In the genomic region with DNA sequence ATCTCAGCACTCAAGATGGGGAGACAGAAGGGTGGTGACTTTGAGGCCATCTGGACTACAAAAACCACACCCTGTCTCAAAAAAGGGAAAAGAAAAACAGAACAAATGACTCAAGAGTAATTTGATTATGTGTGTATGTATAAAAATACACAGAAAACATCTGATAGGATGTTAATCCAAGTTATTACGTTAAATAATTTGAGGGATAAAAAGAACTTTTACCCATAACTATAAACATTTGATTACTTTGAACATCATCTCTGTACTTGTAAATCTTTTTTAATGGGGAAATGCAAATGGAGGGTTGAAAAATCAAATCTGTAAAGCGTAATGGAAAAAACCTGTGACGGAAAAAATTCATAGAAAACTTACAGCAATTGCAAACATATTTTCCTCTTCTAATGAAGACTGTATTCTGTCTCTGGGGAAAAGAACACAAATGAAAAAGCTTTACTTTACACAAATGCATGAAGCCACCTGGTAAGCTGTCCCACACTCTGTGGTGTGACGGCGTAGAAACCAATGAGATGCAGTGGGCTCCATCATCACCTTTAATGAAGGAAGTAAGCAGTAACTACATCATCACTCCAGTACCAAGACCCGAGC, we compare ENCODE assay signal across 21 mouse cellular contexts.
"Had no signal": no experiment of that assay in that cellular context is flagged by ENCODE, and none has a peak within 500 bp of the region (broad histone marks: within the 10 kb centered on the region; RNA-seq: fewer than 3 reads in every experiment).

No protein-coding gene starts in this region.

- H3K9ac ChIP-seq: lung, embryonic 14.5 days; midbrain, embryonic 13.5 days; midbrain, embryonic 15.5 days; neural tube, embryonic 13.5 days; neural tube, embryonic 15.5 days; stomach, embryonic 15.5 days had no signal

- H3K9me3 ChIP-seq: megakaryocyte, embryonic 14.5 days; midbrain, embryonic 13.5 days; midbrain, embryonic 15.5 days; neural tube, embryonic 13.5 days; neural tube, embryonic 15.5 days; stomach, embryonic 15.5 days had no signal

- ATAC-seq: midbrain, embryonic 13.5 days; midbrain, embryonic 15.5 days had no signal

- H3K27ac ChIP-seq: midbrain, embryonic 13.5 days; midbrain, embryonic 15.5 days; neural tube, embryonic 13.5 days; neural tube, embryonic 15.5 days; stomach, embryonic 15.5 days; stomach, postnatal 0 days had no signal

- H3K4me2 ChIP-seq: lung, embryonic 14.5 days; midbrain, embryonic 11.5 days; midbrain, embryonic 13.5 days; midbrain, embryonic 15.5 days; neural tube, embryonic 13.5 days; neural tube, embryonic 15.5 days; stomach, embryonic 15.5 days had no signal

- H3K27me3 ChIP-seq: megakaryocyte, embryonic 14.5 days; midbrain, embryonic 13.5 days; midbrain, embryonic 15.5 days; neural tube, embryonic 13.5 days; neural tube, embryonic 15.5 days; stomach, embryonic 15.5 days had no signal

- DNase-seq: lung, adult 18-20 months; lung, embryonic 14.5 days; lung, postnatal 10 days; lung, postnatal 4 days; retina, postnatal 1 day; right cerebral cortex, adult 18-20 months; right cerebral cortex, postnatal 25 days; right cerebral cortex, postnatal 4 days; spleen, adult 18-20 months; thymus, adult 2 months; thymus, postnatal 25 days; thymus, postnatal 4 days had no signal

- H3K4me3 ChIP-seq: megakaryocyte, embryonic 14.5 days; midbrain, embryonic 13.5 days; midbrain, embryonic 15.5 days; myocyte; neural tube, embryonic 13.5 days; neural tube, embryonic 15.5 days; stomach, embryonic 15.5 days had no signal

- H3K4me1 ChIP-seq: midbrain, embryonic 13.5 days; midbrain, embryonic 15.5 days; neural tube, embryonic 13.5 days; neural tube, embryonic 15.5 days; stomach, embryonic 15.5 days had no signal
